Comparison of ENCODE assay signal across 30 mouse cellular contexts in the genomic region with DNA sequence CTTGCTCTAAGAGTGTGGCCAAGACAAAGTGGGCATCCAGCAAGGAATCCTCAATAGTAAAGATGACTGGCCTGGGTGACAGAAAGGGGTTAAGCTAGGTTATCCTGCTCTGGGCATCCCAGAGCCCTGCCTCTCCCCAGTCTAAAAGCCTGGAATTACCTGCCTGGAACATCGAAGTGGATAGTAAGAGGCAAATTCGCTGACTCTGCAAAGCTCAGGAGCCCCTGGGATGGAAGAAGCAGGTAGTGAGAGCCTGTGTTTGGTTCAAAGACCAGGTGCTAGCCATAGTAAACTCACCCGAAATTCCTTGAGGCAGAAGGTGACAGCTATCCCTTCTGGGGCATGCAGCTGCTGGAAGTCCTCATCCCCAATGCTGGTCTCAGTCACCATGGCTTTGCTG. TPM values are rescaled to one million over a fixed set of nuclear protein-coding genes. Genes with fewer than 3 reads are reported as not detected.
A peak's percentile ranks its signal among the peaks of the same experiment; 100 is the strongest.
DNase-seq lines count a peak whose midpoint lies in the region; ATAC-seq and TF ChIP-seq lines count a peak whose summit lies in the region.
"Had no signal": no experiment of that assay in that cellular context is flagged by ENCODE, and none has a peak within 500 bp of the region (broad histone marks: within the 10 kb centered on the region; RNA-seq: fewer than 3 reads in every experiment).

No protein-coding gene starts in this region.

- H3K9ac ChIP-seq in intestine, embryonic 15.5 days: 0 out of 2 replicates have a peak overlapping the region, but pooled peaks have one; percentile 5
- H3K9ac ChIP-seq in intestine, postnatal 0 days (ENCODE audit: low read depth, low read length): no peak overlapping the region
- no peak overlapping the region for H3K9ac ChIP-seq in midbrain, embryonic 12.5 days (replicated peaks)
- H3K9ac ChIP-seq in midbrain, embryonic 16.5 days (ENCODE audit: low read depth, low read length): no peak overlapping the region
- H3K9ac ChIP-seq in limb, embryonic 13.5 days: no peak overlapping the region
- H3K9ac ChIP-seq: forebrain, embryonic 15.5 days; neural tube, embryonic 15.5 days had no signal

- H3K36me3 ChIP-seq in intestine, embryonic 15.5 days: peaks cover 32% of the 10 kb centered on the region
- H3K36me3 ChIP-seq in intestine, postnatal 0 days (ENCODE audit: control insufficient read depth, insufficient read depth): peaks cover 46% of the 10 kb centered on the region
- peaks cover 56% of the 10 kb centered on the region for H3K36me3 ChIP-seq in midbrain, embryonic 12.5 days
- H3K36me3 ChIP-seq in midbrain, embryonic 16.5 days (ENCODE audit: control insufficient read depth, insufficient read depth, low read length): peaks cover 20% of the 10 kb centered on the region
- peaks cover 70% of the 10 kb centered on the region for H3K36me3 ChIP-seq in limb, embryonic 13.5 days

- H3K27ac ChIP-seq in intestine, embryonic 15.5 days: peak overlapping the region; percentile 73; the same call in 1 of the 2 replicates
- H3K27ac ChIP-seq in intestine, postnatal 0 days (ENCODE audit: low read depth, low read length): no peak overlapping the region
- 0 out of 2 replicates have a peak overlapping the region, but pooled peaks have one; percentile 8 for H3K27ac ChIP-seq in midbrain, embryonic 12.5 days (replicated peaks)
- no peak overlapping the region for H3K27ac ChIP-seq in midbrain, embryonic 16.5 days (ENCODE audit: low read length)
- H3K27ac ChIP-seq in limb, embryonic 13.5 days: peak overlapping the region; percentile 34; the same call in 1 of the 2 replicates
- H3K27ac ChIP-seq: forebrain, embryonic 15.5 days; hindbrain, embryonic 10.5 days; macrophage; neural tube, embryonic 15.5 days had no signal

- no peak overlapping the region for H3K4me2 ChIP-seq in intestine, embryonic 15.5 days (replicated peaks)
- no peak overlapping the region for H3K4me2 ChIP-seq in intestine, postnatal 0 days (replicated peaks; ENCODE audit: low read depth)
- no peak overlapping the region for H3K4me2 ChIP-seq in midbrain, embryonic 12.5 days (replicated peaks)
- no peak overlapping the region for H3K4me2 ChIP-seq in midbrain, embryonic 16.5 days (ENCODE audit: low read length)
- no peak overlapping the region for H3K4me2 ChIP-seq in limb, embryonic 13.5 days (replicated peaks)
- H3K4me2 ChIP-seq: forebrain, embryonic 15.5 days; heart, embryonic 11.5 days; neural tube, embryonic 15.5 days had no signal

- no peak for ATAC-seq in intestine, embryonic 15.5 days
- ATAC-seq in intestine, postnatal 0 days: no peak
- ATAC-seq in midbrain, embryonic 12.5 days (ENCODE audit: low FRiP score, low read depth): no peak
- ATAC-seq in midbrain, embryonic 16.5 days: no peak
- ATAC-seq in limb, embryonic 13.5 days (ENCODE audit: low FRiP score, low read depth): no peak
- ATAC-seq: forebrain, embryonic 15.5 days had no signal

- 74% methylated on average over 3 of the region's 3 CpGs for WGBS in intestine, embryonic 15.5 days
- WGBS in intestine, postnatal 0 days: 64% methylated on average over 3 of the region's 3 CpGs
- WGBS in midbrain, embryonic 12.5 days: 74% methylated on average over 3 of the region's 3 CpGs
- 66% methylated on average over 3 of the region's 3 CpGs for WGBS in midbrain, embryonic 16.5 days
- WGBS in limb, embryonic 13.5 days: 69% methylated on average over 3 of the region's 3 CpGs

- DNase-seq in lung, postnatal 4 days: no peak
- no peak for DNase-seq in gastrocnemius, adult 18-20 months (ENCODE audit: low spot score)
- DNase-seq in embryo, embryonic 9.5 days (ENCODE audit: extremely low spot score): no peak
- DNase-seq: embryo, embryonic 11 days; gastrocnemius, postnatal 10 days; layer of hippocampus, adult 9-11 months; right cerebral cortex, adult 18-20 months; right cerebral cortex, postnatal 4 days; thymus, postnatal 4 days had no signal

- H3K9me3 ChIP-seq in intestine, embryonic 15.5 days: no peaks in the 10 kb centered on the region
- H3K9me3 ChIP-seq in intestine, postnatal 0 days (ENCODE audit: control insufficient read depth): no peaks in the 10 kb centered on the region
- H3K9me3 ChIP-seq in midbrain, embryonic 12.5 days: no peaks in the 10 kb centered on the region
- H3K9me3 ChIP-seq in midbrain, embryonic 16.5 days (replicated peaks; ENCODE audit: control insufficient read depth, low read length, poor library complexity, severe bottlenecking): no peaks in the 10 kb centered on the region
- H3K9me3 ChIP-seq in limb, embryonic 13.5 days: no peaks in the 10 kb centered on the region
- H3K9me3 ChIP-seq: forebrain, embryonic 15.5 days; hindbrain, embryonic 10.5 days; neural tube, embryonic 15.5 days had no signal

- H3K27me3 ChIP-seq in intestine, embryonic 15.5 days (replicated peaks): no peaks in the 10 kb centered on the region
- no peaks in the 10 kb centered on the region for H3K27me3 ChIP-seq in intestine, postnatal 0 days (replicated peaks; ENCODE audit: control insufficient read depth, insufficient read depth, low read length)
- 0 out of 2 replicates have a peak, but pooled peaks cover 1% of the 10 kb centered on the region for H3K27me3 ChIP-seq in midbrain, embryonic 12.5 days
- no peaks in the 10 kb centered on the region for H3K27me3 ChIP-seq in midbrain, embryonic 16.5 days (ENCODE audit: control insufficient read depth, insufficient read depth, low read depth, low read length)
- no peaks in the 10 kb centered on the region for H3K27me3 ChIP-seq in limb, embryonic 13.5 days
- H3K27me3 ChIP-seq: forebrain, embryonic 15.5 days; neural tube, embryonic 15.5 days had no signal

- TF ChIP-seq CTCF in intestine, postnatal 0 days (IDR thresholded peaks at IDR 0.05; ENCODE audit: low read depth): no peak

- H3K4me1 ChIP-seq in intestine, embryonic 15.5 days (replicated peaks): peaks cover 51% of the 10 kb centered on the region
- peaks cover 18% of the 10 kb centered on the region for H3K4me1 ChIP-seq in intestine, postnatal 0 days (replicated peaks; ENCODE audit: control insufficient read depth, insufficient read depth, low read length)
- H3K4me1 ChIP-seq in midbrain, embryonic 12.5 days: peaks cover 44% of the 10 kb centered on the region
- H3K4me1 ChIP-seq in midbrain, embryonic 16.5 days (ENCODE audit: control insufficient read depth, insufficient read depth, low read length): peaks cover 28% of the 10 kb centered on the region
- peaks cover 50% of the 10 kb centered on the region for H3K4me1 ChIP-seq in limb, embryonic 13.5 days

- H3K4me3 ChIP-seq in intestine, embryonic 15.5 days (replicated peaks): no peak overlapping the region
- no peak overlapping the region for H3K4me3 ChIP-seq in intestine, postnatal 0 days (ENCODE audit: low read depth, low read length)
- no peak overlapping the region for H3K4me3 ChIP-seq in midbrain, embryonic 12.5 days
- H3K4me3 ChIP-seq in midbrain, embryonic 16.5 days (ENCODE audit: low read depth, low read length): no peak overlapping the region
- H3K4me3 ChIP-seq in limb, embryonic 13.5 days: no peak overlapping the region
- H3K4me3 ChIP-seq: forebrain, embryonic 15.5 days; hindbrain, embryonic 10.5 days; neural tube, embryonic 15.5 days had no signal

RNA-seq across cellular contexts. Expression of a gene that starts 4.3 kb away (rescaled TPM):
- polyA plus RNA-seq in intestine, embryonic 15.5 days (2015; fragmentation: Nextera tagmentation; extraction: Ambion mirVana): 29.3 and 30.5 TPM in 2 replicates
- polyA plus RNA-seq in intestine, postnatal 0 days (2015; fragmentation: Nextera tagmentation; extraction: Ambion mirVana): 12.3 and 13.5 TPM in 2 replicates
- 35.0 and 41.5 TPM in 2 replicates for polyA plus RNA-seq in midbrain, embryonic 12.5 days (2016; fragmentation: Nextera tagmentation; extraction: Ambion mirVana)
- polyA plus RNA-seq in midbrain, embryonic 16.5 days (2015; fragmentation: Nextera tagmentation; extraction: Ambion mirVana): 24.1 and 25.0 TPM in 2 replicates
- 36.2 and 38.1 TPM in 2 replicates for polyA plus RNA-seq in limb, embryonic 13.5 days (2015; fragmentation: Nextera tagmentation; extraction: Ambion mirVana)
- 1 to 10 TPM; 2.6 to 2.8 TPM for total RNA-seq in gastrocnemius, adult 18-20 months (2021)

RNA-seq across cellular contexts. Expression of a gene that starts 5.3 kb away (rescaled TPM):
- polyA plus RNA-seq in intestine, embryonic 15.5 days (2015; fragmentation: Nextera tagmentation; extraction: Ambion mirVana): 757 and 779 TPM in 2 replicates
- polyA plus RNA-seq in intestine, postnatal 0 days (2015; fragmentation: Nextera tagmentation; extraction: Ambion mirVana): 370 and 382 TPM in 2 replicates
- polyA plus RNA-seq in midbrain, embryonic 12.5 days (2016; fragmentation: Nextera tagmentation; extraction: Ambion mirVana): 709 and 733 TPM in 2 replicates
- 520 and 542 TPM in 2 replicates for polyA plus RNA-seq in midbrain, embryonic 16.5 days (2015; fragmentation: Nextera tagmentation; extraction: Ambion mirVana)
- 817 and 858 TPM in 2 replicates for polyA plus RNA-seq in limb, embryonic 13.5 days (2015; fragmentation: Nextera tagmentation; extraction: Ambion mirVana)
- 100 to 1,000 TPM; 200 to 201 TPM for total RNA-seq in gastrocnemius, adult 18-20 months (2021)

RNA-seq across cellular contexts. Expression of a gene that starts 6.1 kb away (rescaled TPM):
- 3.5 TPM in 2 replicates for polyA plus RNA-seq in intestine, embryonic 15.5 days (2015; fragmentation: Nextera tagmentation; extraction: Ambion mirVana)
- polyA plus RNA-seq in intestine, postnatal 0 days (2015; fragmentation: Nextera tagmentation; extraction: Ambion mirVana): 2.0 and 2.3 TPM in 2 replicates
- 0.73 and 0.86 TPM in 2 replicates for polyA plus RNA-seq in midbrain, embryonic 12.5 days (2016; fragmentation: Nextera tagmentation; extraction: Ambion mirVana)
- 0.58 and 0.67 TPM in 2 replicates for polyA plus RNA-seq in midbrain, embryonic 16.5 days (2015; fragmentation: Nextera tagmentation; extraction: Ambion mirVana)
- polyA plus RNA-seq in limb, embryonic 13.5 days (2015; fragmentation: Nextera tagmentation; extraction: Ambion mirVana): 1.3 and 2.7 TPM in 2 replicates
- total RNA-seq in gastrocnemius, adult 18-20 months (2021): 1 to 10 TPM; 5.5 to 5.9 TPM

RNA-seq across cellular contexts. Expression of a gene that starts 16.9 kb away (rescaled TPM):
- 5.7 and 5.9 TPM in 2 replicates for polyA plus RNA-seq in intestine, embryonic 15.5 days (2015; fragmentation: Nextera tagmentation; extraction: Ambion mirVana)
- 2.4 and 2.5 TPM in 2 replicates for polyA plus RNA-seq in intestine, postnatal 0 days (2015; fragmentation: Nextera tagmentation; extraction: Ambion mirVana)
- 0.48 and 0.94 TPM in 2 replicates for polyA plus RNA-seq in midbrain, embryonic 12.5 days (2016; fragmentation: Nextera tagmentation; extraction: Ambion mirVana)
- polyA plus RNA-seq in midbrain, embryonic 16.5 days (2015; fragmentation: Nextera tagmentation; extraction: Ambion mirVana): 0.40 and 0.68 TPM in 2 replicates
- polyA plus RNA-seq in limb, embryonic 13.5 days (2015; fragmentation: Nextera tagmentation; extraction: Ambion mirVana): 9.0 and 10.0 TPM in 2 replicates
- total RNA-seq in gastrocnemius, adult 18-20 months (2021): under 1 TPM; 0.34 to 0.47 TPM

RNA-seq across cellular contexts. Expression of a gene that starts 17.0 kb away (rescaled TPM):
- polyA plus RNA-seq in intestine, embryonic 15.5 days (2015; fragmentation: Nextera tagmentation; extraction: Ambion mirVana): not detected in 2 replicates
- polyA plus RNA-seq in intestine, postnatal 0 days (2015; fragmentation: Nextera tagmentation; extraction: Ambion mirVana): not detected in 2 replicates
- polyA plus RNA-seq in midbrain, embryonic 12.5 days (2016; fragmentation: Nextera tagmentation; extraction: Ambion mirVana): not detected in 2 replicates
- polyA plus RNA-seq in midbrain, embryonic 16.5 days (2015; fragmentation: Nextera tagmentation; extraction: Ambion mirVana): not detected in 2 replicates
- polyA plus RNA-seq in limb, embryonic 13.5 days (2015; fragmentation: Nextera tagmentation; extraction: Ambion mirVana): not detected in 2 replicates
- not detected for total RNA-seq in gastrocnemius, adult 18-20 months (2021)
- total RNA-seq: adrenal gland, adult 18-20 months; adrenal gland, postnatal 36 days; gastrocnemius, postnatal 10 days; granulocyte monocyte progenitor cell, adult 5-6 weeks; heart, postnatal 10 days; left cerebral cortex, adult 18-20 months; left cerebral cortex, postnatal 25 days; liver, adult 2 months; midbrain, postnatal 0 days had no signal
- polyA plus RNA-seq: embryonic facial prominence, embryonic 14.5 days; forebrain, embryonic 15.5 days; heart, embryonic 11.5 days; hindbrain, embryonic 10.5 days; liver, adult 2 months; lung, embryonic 16.5 days; macrophage; midbrain, postnatal 0 days; neural tube, embryonic 15.5 days; stomach, embryonic 14.5 days had no signal

Comparison
In these comparisons a context has a peak if more than half of its experiments do, and no peak if none do; other contexts are left out.
1. H3K27ac ChIP-seq: peak in intestine, embryonic 15.5 days (single experiment), midbrain, embryonic 12.5 days (single experiment) and limb, embryonic 13.5 days (single experiment); none in intestine, postnatal 0 days (single experiment) and midbrain, embryonic 16.5 days (single experiment).